ENCODE assay signal across 8 mouse cellular contexts in genomic region chr12:110590804-110591259, GRCm38 (mm10). TPM values are rescaled to one million over a fixed set of nuclear protein-coding genes. Genes with fewer than 3 reads are reported as not detected.
DNase-seq lines count a peak whose midpoint lies in the region; ATAC-seq and TF ChIP-seq lines count a peak whose summit lies in the region.

No protein-coding gene starts in this region.

- H3K36me3 ChIP-seq in heart, embryonic 11.5 days (ENCODE audit: control insufficient read depth, insufficient read depth, low read length) = no peaks in the 10 kb centered on the region
- H3K36me3 ChIP-seq in ES-E14 (ENCODE audit: control insufficient read depth, insufficient read depth, low read length, poor library complexity, severe bottlenecking) = peaks cover 2% of the 10 kb centered on the region; the same call in 1 of the 2 replicates
- H3K36me3 ChIP-seq in heart, embryonic 16.5 days (ENCODE audit: control insufficient read depth, insufficient read depth) = no peaks in the 10 kb centered on the region

- peak overlapping the region; percentile 97 for H3K4me2 ChIP-seq in heart, embryonic 11.5 days
- H3K4me2 ChIP-seq in heart, embryonic 16.5 days (ENCODE audit: low read depth, low read length) = peak overlapping the region; percentile 98

- peak overlapping the region; percentile 80 for H3K9ac ChIP-seq in heart, embryonic 11.5 days (ENCODE audit: low read depth, low read length)
- peak overlapping the region; percentile 99 for H3K9ac ChIP-seq in ES-E14 (ENCODE audit: insufficient read depth, low read depth, low read length, poor library complexity, severe bottlenecking)
- peak overlapping the region; percentile 96 for H3K9ac ChIP-seq in heart, embryonic 16.5 days (ENCODE audit: low read length)

- in situ Hi-C loops in ES-E14 (cut with MboI; ENCODE audit: low sequenced_read_pairs in 2 of 2, unreplicated experiment in 2 of 2) = loop anchor here in 1 of 2 experiments (10.0 kb wide), 1 partner anchor 254 kb away; the partner anchor contains the start of gene Mok

- peaks cover 12% of the 10 kb centered on the region for H3K4me1 ChIP-seq in heart, embryonic 11.5 days (ENCODE audit: control insufficient read depth, insufficient read depth, low read length)
- H3K4me1 ChIP-seq in ES-E14 (ENCODE audit: control insufficient read depth in 2 of 2, insufficient read depth in 2 of 2, low read length in 2 of 2, poor library complexity in 1 of 2) = 0 out of 4 replicates have a peak, but pooled peaks cover 0 to 2% of the 10 kb centered on the region in 2 experiments
- H3K4me1 ChIP-seq in heart, embryonic 16.5 days (ENCODE audit: control insufficient read depth, insufficient read depth, low read length) = peaks cover 13% of the 10 kb centered on the region

- DNase-seq in heart, adult 8-10 months (ENCODE audit: low spot score) = no peak
- DNase-seq in ES-E14 (ENCODE audit: low read depth, low spot score) = no peak
- no peak for DNase-seq in urinary bladder, postnatal 14 days (ENCODE audit: low spot score)
- DNase-seq in thymus, postnatal 25 days = no peak
- no peak for DNase-seq in left cerebral cortex, postnatal 14 days (ENCODE audit: low spot score in 2 of 2)

- ATAC-seq in heart, embryonic 11.5 days (replicated peaks; ENCODE audit: insufficient number of reproducible peaks, low FRiP score, low TSS enrichment) = peak; percentile 3; the same call in 1 of the 2 replicates
- ATAC-seq in heart, embryonic 16.5 days (replicated peaks; ENCODE audit: extremely low read depth, insufficient read depth, low FRiP score) = no peak
- ATAC-seq in megakaryocyte-erythroid progenitor cell, adult 5-6 weeks (replicated peaks; ENCODE audit: low FRiP score, low TSS enrichment, poor library complexity, severe bottlenecking) = peak; percentile 25

- no peaks in the 10 kb centered on the region for H3K27me3 ChIP-seq in heart, embryonic 11.5 days (ENCODE audit: control insufficient read depth, insufficient read depth, low read length)
- H3K27me3 ChIP-seq in heart, embryonic 16.5 days (ENCODE audit: control insufficient read depth, insufficient read depth, low read length) = no peaks in the 10 kb centered on the region

- peak overlapping the region; percentile 97 for H3K27ac ChIP-seq in heart, embryonic 11.5 days (ENCODE audit: low read depth, low read length)
- peak overlapping the region; percentile 95 for H3K27ac ChIP-seq in ES-E14 (ENCODE audit: insufficient read depth, low read depth, low read length, poor library complexity, severe bottlenecking)
- H3K27ac ChIP-seq in heart, embryonic 16.5 days (ENCODE audit: low read length) = peak overlapping the region; percentile 98

- H3K4me3 ChIP-seq in heart, embryonic 11.5 days (ENCODE audit: low read depth, low read length) = peak overlapping the region; percentile 62
- H3K4me3 ChIP-seq in ES-E14 (ENCODE audit: insufficient read depth in 1 of 2, low read depth in 1 of 2, low read length in 2 of 2, poor library complexity in 1 of 2, severe bottlenecking in 1 of 2) = peak overlapping the region; percentile 82 to 94
- H3K4me3 ChIP-seq in heart, embryonic 16.5 days (ENCODE audit: low read length) = peak overlapping the region; percentile 88

- intact Hi-C loops in left cerebral cortex, postnatal 14 days (cut with DNase I) = loop anchor here (5.0 kb wide), 1 partner anchor 139 kb away; no protein-coding TSS in a partner anchor

- 1% methylated on average over 15 of the region's 15 CpGs for WGBS in heart, embryonic 11.5 days (ENCODE audit: insufficient replicate concordance)
- WGBS in heart, embryonic 16.5 days = under 1% methylated on average over 15 of the region's 15 CpGs

- H3K9me3 ChIP-seq in heart, embryonic 11.5 days (replicated peaks; ENCODE audit: control insufficient read depth, low read length) = no peaks in the 10 kb centered on the region
- no peaks in the 10 kb centered on the region for H3K9me3 ChIP-seq in ES-E14 (ENCODE audit: control insufficient read depth, insufficient read depth, low read depth, low read length)
- H3K9me3 ChIP-seq in heart, embryonic 16.5 days (replicated peaks; ENCODE audit: control insufficient read depth, low read length) = no peaks in the 10 kb centered on the region

TF ChIP-seq in ES-E14, 5 proteins besides CTCF, POLR2A, EP300 and RAD21:
- TF ChIP-seq ZNF384 (IDR thresholded peaks at IDR 0.05; ENCODE audit: low read depth, low read length) (no peak), ZC3H11A (IDR thresholded peaks at IDR 0.05; ENCODE audit: borderline replicate concordance, low read depth, low read length) (no peak), MAFK (IDR thresholded peaks at IDR 0.05; ENCODE audit: insufficient read depth, low read depth, low read length) (no peak), HCFC1 (IDR thresholded peaks at IDR 0.05; ENCODE audit: borderline replicate concordance, insufficient read depth, low read length) (no peak), CHD2 (IDR thresholded peaks at IDR 0.05; ENCODE audit: low read depth, low read length) (no peak)

RNA-seq across cellular contexts. Expression of gene Dync1h1, which starts 10.4 kb away (rescaled TPM):
- polyA plus RNA-seq in heart, embryonic 11.5 days (2014; fragmentation: Nextera tagmentation; extraction: Ambion mirVana) = 45.1 and 51.0 TPM in 2 replicates
- 100 to 1,000 TPM; 116 to 156 (median 139) TPM for total RNA-seq in heart, adult 8-10 months (2022)
- 405 and 694 TPM in 2 replicates for total RNA-seq in ES-E14 (2012; rRNA removed)
- 40.6 and 42.1 TPM in 2 replicates for polyA plus RNA-seq in heart, embryonic 16.5 days (2015; fragmentation: Nextera tagmentation; extraction: Ambion mirVana)
- 74.1 and 185 TPM in 2 replicates for total RNA-seq in megakaryocyte-erythroid progenitor cell, adult 5-6 weeks (2014; fragmentation: Nextera tagmentation)
- total RNA-seq in megakaryocyte-erythroid progenitor cell, adult 5-6 weeks (2017) = 56.6 and 70.5 TPM in 2 replicates
- total RNA-seq in left cerebral cortex, postnatal 14 days (2021) = 100 to 1,000 TPM; 318 to 323 TPM
